Mouse (Mus musculus): Measurements from ENCODE around the gene Hs3st1.

Hs3st1 gene

GRCm38 (mm10) chr5:39643260-39643923 lies 111.9 kb downstream of the Hs3st1 start:
- DNase-seq: peak; percentile 64

- no peak for DNase-seq
Observed at GRCm38 (mm10) chr5:39642222-39642770, 113.0 kb downstream of the Hs3st1 start.

- peak; percentile 66 for DNase-seq
Observed at GRCm38 (mm10) chr5:39639438-39640177, 115.7 kb downstream of the Hs3st1 start.

- no peak for DNase-seq
Observed at GRCm38 (mm10) chr5:39638926-39639325, 116.3 kb downstream of the Hs3st1 start.

- no peak for DNase-seq
Observed at GRCm38 (mm10) chr5:39637874-39638273, 117.4 kb downstream of the Hs3st1 start.

- no peak for DNase-seq
Observed at GRCm38 (mm10) chr5:39636090-39636489, 119.2 kb downstream of the Hs3st1 start.

GRCm38 (mm10) chr5:39634300-39635047 lies 120.8 kb downstream of the Hs3st1 start:
- DNase-seq: no peak

GRCm38 (mm10) chr5:39633206-39633605 lies 122.1 kb downstream of the Hs3st1 start:
- DNase-seq: no peak

- DNase-seq: no peak
Observed at GRCm38 (mm10) chr5:39630841-39631240, 124.4 kb downstream of the Hs3st1 start.

GRCm38 (mm10) chr5:39625037-39625473 lies 130.2 kb downstream of the Hs3st1 start:
- no peak for DNase-seq

GRCm38 (mm10) chr5:39624218-39624590 lies 131.1 kb downstream of the Hs3st1 start:
- no peak for DNase-seq

GRCm38 (mm10) chr5:39623304-39624217 lies 131.7 kb downstream of the Hs3st1 start:
- no peak for DNase-seq

- no peak for DNase-seq
Observed at GRCm38 (mm10) chr5:39620206-39620866, 134.9 kb downstream of the Hs3st1 start.

- no peak for DNase-seq
Observed at GRCm38 (mm10) chr5:39617354-39617977, 137.8 kb downstream of the Hs3st1 start.

- DNase-seq: no peak
Observed at GRCm38 (mm10) chr5:39615202-39615601, 140.1 kb downstream of the Hs3st1 start.

GRCm38 (mm10) chr5:39613534-39613933 lies 141.7 kb downstream of the Hs3st1 start:
- DNase-seq: no peak

GRCm38 (mm10) chr5:39612240-39612639 lies 143.0 kb downstream of the Hs3st1 start:
- no peak for DNase-seq

- no peak for DNase-seq
Observed at GRCm38 (mm10) chr5:39608260-39608659, 147.0 kb downstream of the Hs3st1 start.

GRCm38 (mm10) chr5:39594737-39595136 lies 160.5 kb downstream of the Hs3st1 start:
- no peak for DNase-seq

All from right cerebral cortex, postnatal 25 days (tissue).